Mouse (Mus musculus) brain, embryonic 14.5 days (tissue): Measurements from ENCODE around the gene Mx1.

Experiments used
- CTCF ChIP-seq: fragments of 200-500 bp; IDR thresholded peaks from 2 replicates; pipeline ENCODE4 v1.5.1; 2012; ENCODE audit warnings: inconsistent platforms, mild to moderate bottlenecking, moderate library complexity, borderline replicate concordance; ENCODE audit not compliant: insufficient read depth, insufficient read length; ENCODE audit errors: extremely low read depth
- POLR2A ChIP-seq: fragments of 200-500 bp; IDR thresholded peaks from 2 replicates; pipeline ENCODE4 v1.6.1; 2012; ENCODE audit warnings: mild to moderate bottlenecking, inconsistent platforms, borderline replicate concordance; ENCODE audit not compliant: poor library complexity, insufficient read depth, insufficient read length, severe bottlenecking; ENCODE audit errors: extremely low read depth

- TF ChIP-seq POLR2A (no peak), CTCF (no peak)
These were observed 39.1 kb downstream of the Mx1 start for GRCm38 (mm10) chr16:97423627-97424026.
